Mouse (Mus musculus): ENCODE measurements at regions not wholly inside any gene's neighbourhood (a gene's known extent, or its start where the extent isn't known, plus 50 kb on each side); places are given as distances from the start of the nearest gene placed in this dataset.

- TF ChIP-seq ZC3H11A (IDR thresholded peaks at IDR 0.05; ENCODE audit: borderline replicate concordance, low read depth, low read length): no peak
- no peak for TF ChIP-seq HCFC1 (IDR thresholded peaks at IDR 0.05; ENCODE audit: borderline replicate concordance, insufficient read depth, low read length)
- TF ChIP-seq MAFK (IDR thresholded peaks at IDR 0.05; ENCODE audit: insufficient read depth, low read depth, low read length): no peak
- no peak for TF ChIP-seq CHD2 (IDR thresholded peaks at IDR 0.05; ENCODE audit: low read depth, low read length)
Measured at GRCm38 (mm10) chr17:4631122-4631521, 363.0 kb upstream of the Arid1b start.

All from ES-E14 (cell line).